Mouse (Mus musculus): ENCODE measurements around the gene Babam1.

Gene Babam1

GRCm38 (mm10) chr8:71408231-71408630 is 11.6 kb downstream of the Babam1 start:
- 92% methylated on average over 4 of the region's 4 CpGs for WGBS

GRCm38 (mm10) chr8:71411535-71412273 is 15.0 kb downstream of the Babam1 start:
- 48% methylated on average over 11 of the region's 11 CpGs for WGBS

- WGBS, result 88% methylated on average over 1 of the region's 1 CpGs
Observed at GRCm38 (mm10) chr8:71432935-71433334, 36.3 kb downstream of the Babam1 start.

- WGBS, result 47% methylated on average over 3 of the region's 3 CpGs
Observed at GRCm38 (mm10) chr8:71437041-71437440, 40.4 kb downstream of the Babam1 start.

- WGBS, result under 1% methylated on average over 7 of the region's 7 CpGs
Observed at GRCm38 (mm10) chr8:71441404-71441803, 44.7 kb downstream of the Babam1 start.

GRCm38 (mm10) chr8:71445096-71445495 is 48.4 kb downstream of the Babam1 start:
- WGBS, result 81% methylated on average over 7 of the region's 7 CpGs

- WGBS, result 71% methylated on average over 4 of the region's 4 CpGs
Observed at GRCm38 (mm10) chr8:71451337-71451736, 54.7 kb downstream of the Babam1 start.

- 64% methylated on average over 11 of the region's 11 CpGs for WGBS
Observed at GRCm38 (mm10) chr8:71451777-71452176, 55.1 kb downstream of the Babam1 start.

- 83% methylated on average over 2 of the region's 2 CpGs for WGBS
Observed at GRCm38 (mm10) chr8:71452669-71453068, 56.0 kb downstream of the Babam1 start.

Data from cerebral cortex, adult 2 months (tissue).